15 mouse cellular contexts compared by ENCODE assay signal in genomic region chr3:121364388-121364787, GRCm38 (mm10).
DNase-seq lines count a peak whose midpoint lies in the region; ATAC-seq and TF ChIP-seq lines count a peak whose summit lies in the region.
"Had no signal": no experiment of that assay in that cellular context is flagged by ENCODE, and none has a peak within 500 bp of the region (broad histone marks: within the 10 kb centered on the region; RNA-seq: fewer than 3 reads in every experiment).

No protein-coding gene starts in this region.

- ATAC-seq in heart, embryonic 13.5 days (ENCODE audit: extremely low read depth, insufficient number of reproducible peaks, low FRiP score, low TSS enrichment): no peak
- no peak for ATAC-seq in heart, embryonic 12.5 days (ENCODE audit: insufficient number of reproducible peaks, low FRiP score)
- no peak for ATAC-seq in embryonic facial prominence, embryonic 12.5 days (ENCODE audit: insufficient number of reproducible peaks, insufficient read depth, low FRiP score, low TSS enrichment)
- no peak for ATAC-seq in limb, embryonic 11.5 days (ENCODE audit: insufficient number of reproducible peaks, low FRiP score, low TSS enrichment, low read depth)

- H3K4me2 ChIP-seq in heart, embryonic 13.5 days: no peak overlapping the region
- H3K4me2 ChIP-seq in heart, embryonic 12.5 days: no peak overlapping the region
- H3K4me2 ChIP-seq in embryonic facial prominence, embryonic 12.5 days (replicated peaks): no peak overlapping the region
- H3K4me2 ChIP-seq in limb, embryonic 11.5 days (ENCODE audit: low read depth, severe bottlenecking): no peak overlapping the region
- H3K4me2 ChIP-seq: liver, embryonic 11.5 days; lung, embryonic 14.5 days; midbrain, embryonic 12.5 days had no signal

- peaks cover 7% of the 10 kb centered on the region; the same call in 1 of the 2 replicates for H3K4me1 ChIP-seq in heart, embryonic 13.5 days
- peaks cover 4% of the 10 kb centered on the region; the same call in 1 of the 2 replicates for H3K4me1 ChIP-seq in heart, embryonic 12.5 days (replicated peaks)
- H3K4me1 ChIP-seq in embryonic facial prominence, embryonic 12.5 days: peaks cover 7% of the 10 kb centered on the region; the same call in 1 of the 2 replicates
- no peaks in the 10 kb centered on the region for H3K4me1 ChIP-seq in limb, embryonic 11.5 days (ENCODE audit: control insufficient read depth, insufficient read depth, low read length)
- H3K4me1 ChIP-seq: midbrain, embryonic 12.5 days had no signal

- intact Hi-C loops in left cerebral cortex, adult 2 months (cut with DNase I): no loop called here

- no peaks in the 10 kb centered on the region for H3K27me3 ChIP-seq in heart, embryonic 13.5 days (replicated peaks)
- H3K27me3 ChIP-seq in heart, embryonic 12.5 days (replicated peaks): no peaks in the 10 kb centered on the region
- no peaks in the 10 kb centered on the region for H3K27me3 ChIP-seq in embryonic facial prominence, embryonic 12.5 days
- no peaks in the 10 kb centered on the region for H3K27me3 ChIP-seq in limb, embryonic 11.5 days (ENCODE audit: control insufficient read depth, insufficient read depth, low read length)
- H3K27me3 ChIP-seq: midbrain, embryonic 12.5 days had no signal

- no peak for DNase-seq in left cerebral cortex, adult 2 months (ENCODE audit: extremely low spot score in 1 of 2, low spot score in 2 of 2)
- no peak for DNase-seq in left cerebral cortex, adult 11 months (ENCODE audit: low spot score)
- no peak for DNase-seq in limb, embryonic 11.5 days (ENCODE audit: low spot score)
- DNase-seq in right cerebral cortex, postnatal 14 days: no peak
- DNase-seq: cerebellum, postnatal 10 days; gastrocnemius, postnatal 14 days; lung, embryonic 14.5 days; thymus, adult 18-20 months had no signal

- H3K9me3 ChIP-seq in heart, embryonic 13.5 days: 0 out of 2 replicates have a peak, but pooled peaks cover 4% of the 10 kb centered on the region
- no peaks in the 10 kb centered on the region for H3K9me3 ChIP-seq in heart, embryonic 12.5 days (replicated peaks)
- no peaks in the 10 kb centered on the region for H3K9me3 ChIP-seq in embryonic facial prominence, embryonic 12.5 days
- H3K9me3 ChIP-seq in limb, embryonic 11.5 days (ENCODE audit: control insufficient read depth, low read length): no peaks in the 10 kb centered on the region
- H3K9me3 ChIP-seq: heart, embryonic 10.5 days; midbrain, embryonic 12.5 days had no signal

- H3K36me3 ChIP-seq in heart, embryonic 13.5 days: no peaks in the 10 kb centered on the region
- no peaks in the 10 kb centered on the region for H3K36me3 ChIP-seq in heart, embryonic 12.5 days
- no peaks in the 10 kb centered on the region for H3K36me3 ChIP-seq in embryonic facial prominence, embryonic 12.5 days
- no peaks in the 10 kb centered on the region for H3K36me3 ChIP-seq in limb, embryonic 11.5 days (ENCODE audit: control insufficient read depth, insufficient read depth, low read length)
- H3K36me3 ChIP-seq: heart, embryonic 10.5 days; midbrain, embryonic 12.5 days had no signal

- peak overlapping the region; percentile 28; the same call in 1 of the 2 replicates for H3K27ac ChIP-seq in heart, embryonic 13.5 days (replicated peaks)
- no peak overlapping the region for H3K27ac ChIP-seq in heart, embryonic 12.5 days (ENCODE audit: poor library complexity, severe bottlenecking)
- H3K27ac ChIP-seq in left cerebral cortex, adult 2 months: 0 out of 2 replicates have a peak overlapping the region, but pooled peaks have one; percentile 16
- peak overlapping the region; percentile 60; the same call in 1 of the 2 replicates for H3K27ac ChIP-seq in embryonic facial prominence, embryonic 12.5 days
- H3K27ac ChIP-seq in limb, embryonic 11.5 days (replicated peaks; ENCODE audit: low read depth, low read length): 0 out of 2 replicates have a peak overlapping the region, but pooled peaks have one; percentile 15
- H3K27ac ChIP-seq: macrophage had no signal

- no peak overlapping the region for H3K9ac ChIP-seq in heart, embryonic 13.5 days
- no peak overlapping the region for H3K9ac ChIP-seq in heart, embryonic 12.5 days
- no peak overlapping the region for H3K9ac ChIP-seq in embryonic facial prominence, embryonic 12.5 days
- no peak overlapping the region for H3K9ac ChIP-seq in limb, embryonic 11.5 days (ENCODE audit: low read length)
- H3K9ac ChIP-seq: lung, embryonic 14.5 days; midbrain, embryonic 12.5 days had no signal

- TF ChIP-seq CTCF in left cerebral cortex, adult 2 months (IDR thresholded peaks at IDR 0.05): no peak

- 70% methylated on average over 4 of the region's 4 CpGs for WGBS in heart, embryonic 13.5 days
- 62% methylated on average over 4 of the region's 4 CpGs for WGBS in heart, embryonic 12.5 days
- 13% methylated on average over 4 of the region's 4 CpGs for WGBS in embryonic facial prominence, embryonic 12.5 days
- 43% methylated on average over 4 of the region's 4 CpGs for WGBS in limb, embryonic 11.5 days

- no peak overlapping the region for H3K4me3 ChIP-seq in heart, embryonic 13.5 days
- no peak overlapping the region for H3K4me3 ChIP-seq in heart, embryonic 12.5 days
- no peak overlapping the region for H3K4me3 ChIP-seq in left cerebral cortex, adult 2 months
- H3K4me3 ChIP-seq in embryonic facial prominence, embryonic 12.5 days: no peak overlapping the region
- no peak overlapping the region for H3K4me3 ChIP-seq in limb, embryonic 11.5 days (ENCODE audit: low read depth, low read length)
- H3K4me3 ChIP-seq: heart, embryonic 10.5 days; midbrain, embryonic 12.5 days had no signal
